ENCODE assay signal across 8 mouse cellular contexts in genomic region chr4:86388430-86388829, GRCm38 (mm10).
DNase-seq lines count a peak whose midpoint lies in the region; ATAC-seq and TF ChIP-seq lines count a peak whose summit lies in the region.

No protein-coding gene starts in this region.

- peak; percentile 63 for DNase-seq in intestine, embryonic 14.5 days (ENCODE audit: low spot score)
- DNase-seq in mesoderm, embryonic 11.5 days (ENCODE audit: low read depth, low spot score), result peak; percentile 30
- no peak for DNase-seq in frontal cortex, postnatal 10 days (ENCODE audit: low spot score in 2 of 2)
- DNase-seq in layer of hippocampus, adult 11-12 months (ENCODE audit: low spot score), result no peak

- H3K4me1 ChIP-seq in intestine, embryonic 14.5 days (replicated peaks; ENCODE audit: control insufficient read depth, insufficient read depth, low read length), result peaks cover 5% of the 10 kb centered on the region
- no peaks in the 10 kb centered on the region for H3K4me1 ChIP-seq in intestine, postnatal 0 days (replicated peaks; ENCODE audit: control insufficient read depth, insufficient read depth, low read length)
- H3K4me1 ChIP-seq in embryonic facial prominence, embryonic 13.5 days, result peaks cover 7% of the 10 kb centered on the region
- H3K4me1 ChIP-seq in kidney, embryonic 15.5 days, result peaks cover 6% of the 10 kb centered on the region

- no peak overlapping the region for H3K4me2 ChIP-seq in intestine, embryonic 14.5 days (ENCODE audit: low read length)
- no peak overlapping the region for H3K4me2 ChIP-seq in intestine, postnatal 0 days (replicated peaks; ENCODE audit: low read depth)
- no peak overlapping the region for H3K4me2 ChIP-seq in embryonic facial prominence, embryonic 13.5 days
- no peak overlapping the region for H3K4me2 ChIP-seq in kidney, embryonic 15.5 days

- H3K36me3 ChIP-seq in intestine, embryonic 14.5 days (ENCODE audit: control insufficient read depth, insufficient read depth, low read length), result no peaks in the 10 kb centered on the region
- H3K36me3 ChIP-seq in intestine, postnatal 0 days (ENCODE audit: control insufficient read depth, insufficient read depth), result no peaks in the 10 kb centered on the region
- H3K36me3 ChIP-seq in embryonic facial prominence, embryonic 13.5 days, result peaks cover 9% of the 10 kb centered on the region; the same call in 1 of the 2 replicates
- no peaks in the 10 kb centered on the region for H3K36me3 ChIP-seq in kidney, embryonic 15.5 days

- no peaks in the 10 kb centered on the region for H3K27me3 ChIP-seq in intestine, embryonic 14.5 days (replicated peaks; ENCODE audit: control insufficient read depth, insufficient read depth, low read length)
- no peaks in the 10 kb centered on the region for H3K27me3 ChIP-seq in intestine, postnatal 0 days (replicated peaks; ENCODE audit: control insufficient read depth, insufficient read depth, low read length)
- H3K27me3 ChIP-seq in embryonic facial prominence, embryonic 13.5 days, result no peaks in the 10 kb centered on the region
- no peaks in the 10 kb centered on the region for H3K27me3 ChIP-seq in kidney, embryonic 15.5 days

- 54% methylated on average over 5 of the region's 5 CpGs for WGBS in intestine, embryonic 14.5 days
- WGBS in intestine, postnatal 0 days, result 64% methylated on average over 5 of the region's 5 CpGs
- WGBS in embryonic facial prominence, embryonic 13.5 days, result 68% methylated on average over 5 of the region's 5 CpGs
- 61% methylated on average over 5 of the region's 5 CpGs for WGBS in kidney, embryonic 15.5 days

- H3K27ac ChIP-seq in intestine, embryonic 14.5 days (ENCODE audit: low read depth), result 0 out of 2 replicates have a peak overlapping the region, but pooled peaks have one; percentile 7
- no peak overlapping the region for H3K27ac ChIP-seq in intestine, postnatal 0 days (ENCODE audit: low read depth, low read length)
- H3K27ac ChIP-seq in embryonic facial prominence, embryonic 13.5 days, result no peak overlapping the region
- peak overlapping the region; percentile 62 for H3K27ac ChIP-seq in kidney, embryonic 15.5 days

- ATAC-seq in intestine, embryonic 14.5 days (replicated peaks; ENCODE audit: low FRiP score, low TSS enrichment, low read depth), result peak; percentile 40; the same call in 1 of the 2 replicates
- ATAC-seq in intestine, postnatal 0 days, result no peak
- 0 out of 2 replicates have a peak, but pooled peaks have one; percentile 48 for ATAC-seq in embryonic facial prominence, embryonic 13.5 days (ENCODE audit: insufficient number of reproducible peaks, insufficient read depth, low FRiP score, low TSS enrichment, low read depth)
- ATAC-seq in kidney, embryonic 15.5 days (replicated peaks; ENCODE audit: low FRiP score), result peak; percentile 76
- ATAC-seq in megakaryocyte-erythroid progenitor cell, adult 5-6 weeks (replicated peaks; ENCODE audit: low FRiP score, low TSS enrichment, poor library complexity, severe bottlenecking), result no peak

- TF ChIP-seq CTCF in intestine, postnatal 0 days (IDR thresholded peaks at IDR 0.05; ENCODE audit: low read depth), result no peak

- no peak overlapping the region for H3K4me3 ChIP-seq in intestine, embryonic 14.5 days (ENCODE audit: low read depth, low read length)
- no peak overlapping the region for H3K4me3 ChIP-seq in intestine, postnatal 0 days (ENCODE audit: low read depth, low read length)
- H3K4me3 ChIP-seq in embryonic facial prominence, embryonic 13.5 days, result no peak overlapping the region
- no peak overlapping the region for H3K4me3 ChIP-seq in kidney, embryonic 15.5 days (replicated peaks)

- no peak overlapping the region for H3K9ac ChIP-seq in intestine, embryonic 14.5 days (ENCODE audit: low read length)
- H3K9ac ChIP-seq in intestine, postnatal 0 days (ENCODE audit: low read depth, low read length), result no peak overlapping the region
- no peak overlapping the region for H3K9ac ChIP-seq in embryonic facial prominence, embryonic 13.5 days
- no peak overlapping the region for H3K9ac ChIP-seq in kidney, embryonic 15.5 days

- no peaks in the 10 kb centered on the region for H3K9me3 ChIP-seq in intestine, embryonic 14.5 days (ENCODE audit: control insufficient read depth, low read length)
- H3K9me3 ChIP-seq in intestine, postnatal 0 days (ENCODE audit: control insufficient read depth), result no peaks in the 10 kb centered on the region
- no peaks in the 10 kb centered on the region for H3K9me3 ChIP-seq in embryonic facial prominence, embryonic 13.5 days
- H3K9me3 ChIP-seq in kidney, embryonic 15.5 days (replicated peaks), result no peaks in the 10 kb centered on the region

Comparison
In these comparisons a context has a peak if more than half of its experiments do, and no peak if none do; other contexts are left out.
1. ATAC-seq: peak in intestine, embryonic 14.5 days (single experiment), embryonic facial prominence, embryonic 13.5 days (single experiment) and kidney, embryonic 15.5 days (single experiment); none in intestine, postnatal 0 days (single experiment) and megakaryocyte-erythroid progenitor cell, adult 5-6 weeks (single experiment).
2. H3K27ac ChIP-seq: peak in intestine, embryonic 14.5 days (single experiment) and kidney, embryonic 15.5 days (single experiment); none in intestine, postnatal 0 days (single experiment) and embryonic facial prominence, embryonic 13.5 days (single experiment).
3. DNase-seq: peak in intestine, embryonic 14.5 days (single experiment) and mesoderm, embryonic 11.5 days (single experiment); none in frontal cortex, postnatal 10 days (0 of 2) and layer of hippocampus, adult 11-12 months (single experiment).